Mouse (Mus musculus): Measurements from ENCODE around the gene Rtn1.
"Not testable (repeated sequence)": the region's sequence is repeated elsewhere in the genome, so short reads cannot be mapped to it uniquely, and the experiment has no call there.

The Rtn1 gene

DNA sequence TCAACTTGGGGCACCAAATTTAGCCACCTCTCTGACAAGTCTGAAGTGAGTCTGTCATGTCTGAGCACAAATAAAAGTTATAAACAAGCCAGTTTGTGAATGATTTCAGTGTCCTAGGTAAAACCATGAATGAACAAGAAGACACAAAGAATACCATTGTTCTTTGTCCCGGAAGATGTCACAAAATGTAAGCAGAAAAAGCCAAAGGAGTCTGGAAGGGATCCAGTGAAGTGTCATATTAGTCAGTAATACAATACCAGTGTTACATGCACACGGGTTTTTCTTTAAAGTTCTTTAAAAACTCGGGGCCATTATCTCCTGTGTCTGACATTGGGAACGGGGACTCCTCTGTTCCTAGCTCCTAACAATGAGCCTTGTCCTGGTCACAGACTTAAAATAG is 85.1 kb downstream of the Rtn1 start:
- DNase-seq: no peak

DNA sequence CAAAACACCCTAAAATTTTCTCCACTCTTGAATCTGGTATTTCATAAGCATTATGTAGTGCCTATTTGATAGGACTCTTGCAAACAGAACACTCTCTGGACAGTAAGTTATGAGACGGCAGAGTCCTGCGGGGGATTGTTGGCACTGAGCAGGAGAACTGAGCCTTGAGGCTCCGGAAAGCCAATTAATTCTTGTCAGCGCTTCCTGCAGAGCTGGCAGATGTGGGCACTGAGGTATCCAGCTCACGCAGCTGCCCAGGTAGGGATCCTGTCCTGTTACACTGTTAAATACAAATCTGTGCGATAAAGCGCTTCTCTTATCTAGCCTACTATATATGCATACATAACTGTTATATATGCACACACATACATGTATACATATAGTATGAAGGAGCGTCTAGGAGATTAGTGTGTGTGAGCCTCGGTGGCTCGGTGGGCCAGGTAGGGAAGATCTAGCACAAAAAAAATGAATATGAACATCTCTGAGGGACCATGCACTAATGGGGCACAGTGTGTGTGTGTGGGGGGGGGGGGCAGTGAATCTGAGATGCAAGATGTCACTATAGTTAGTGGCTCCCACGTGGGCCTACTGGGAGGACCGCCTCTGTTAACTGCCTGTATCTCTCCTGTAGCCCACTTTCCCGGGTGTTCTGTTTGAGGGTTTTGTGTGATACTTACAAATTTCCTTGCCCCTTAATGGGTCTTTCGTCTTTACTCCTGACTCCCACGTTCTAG is 93.0 kb downstream of the Rtn1 start:
- no peak for DNase-seq

DNA sequence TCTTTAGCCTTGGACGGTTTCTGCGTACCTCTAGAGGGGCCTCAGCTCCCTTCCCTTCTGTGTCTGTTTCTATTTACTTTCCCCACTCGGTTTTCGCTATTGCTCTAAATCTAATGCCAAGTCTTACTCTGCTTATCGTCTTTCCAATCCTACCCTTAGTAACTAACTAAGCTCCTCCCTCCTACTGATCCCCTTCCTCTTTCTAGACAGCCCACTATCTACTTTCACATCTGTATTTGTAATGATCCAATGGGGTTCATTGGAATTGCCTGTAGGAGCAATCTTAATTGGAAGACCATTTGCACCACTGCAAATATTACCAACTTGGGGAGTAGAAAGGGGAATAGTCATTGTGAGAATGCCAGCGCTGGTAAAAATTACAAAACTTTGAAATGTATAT is 98.0 kb downstream of the Rtn1 start:
- DNase-seq: no peak

DNA sequence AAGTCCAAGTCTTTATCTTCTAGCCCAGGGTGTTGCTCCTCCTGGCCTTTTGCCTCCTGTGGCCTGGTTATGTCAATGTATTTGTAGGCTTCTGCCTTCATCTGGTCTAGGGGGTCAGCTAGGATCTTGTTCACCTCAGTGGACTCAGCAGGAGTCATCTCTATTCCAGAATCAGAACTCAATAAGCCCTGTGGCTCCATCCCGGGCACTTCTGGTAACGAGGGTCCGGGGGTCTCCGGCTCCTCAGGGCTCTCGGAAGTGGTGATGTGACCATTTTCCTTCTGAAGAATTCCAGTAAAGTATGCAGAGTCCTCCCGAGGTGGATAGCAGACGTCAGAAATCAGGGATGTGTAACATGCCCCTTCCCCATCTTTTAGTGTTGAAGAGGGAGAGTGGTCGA is 100.3 kb downstream of the Rtn1 start:
- no peak for DNase-seq

DNA sequence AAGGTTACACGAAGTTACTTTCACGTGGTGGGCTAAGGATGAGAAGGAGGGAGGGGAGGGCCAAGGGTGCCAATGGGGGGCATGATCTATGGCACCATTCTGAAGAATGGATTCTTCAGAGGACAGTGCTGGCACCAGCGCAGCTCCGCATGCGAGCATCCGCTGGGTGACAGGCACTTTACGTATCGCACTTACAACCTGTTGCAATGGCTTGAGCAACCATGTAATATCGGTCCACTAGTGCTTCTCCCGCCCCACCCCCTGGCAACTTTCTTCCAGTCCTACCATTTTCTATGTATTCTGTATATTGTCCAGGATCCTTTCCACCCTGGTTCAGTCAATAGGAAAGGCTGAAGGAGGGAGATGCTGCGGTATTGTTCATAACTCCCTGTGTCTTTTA is 102.6 kb downstream of the Rtn1 start:
- DNase-seq: no peak

DNA sequence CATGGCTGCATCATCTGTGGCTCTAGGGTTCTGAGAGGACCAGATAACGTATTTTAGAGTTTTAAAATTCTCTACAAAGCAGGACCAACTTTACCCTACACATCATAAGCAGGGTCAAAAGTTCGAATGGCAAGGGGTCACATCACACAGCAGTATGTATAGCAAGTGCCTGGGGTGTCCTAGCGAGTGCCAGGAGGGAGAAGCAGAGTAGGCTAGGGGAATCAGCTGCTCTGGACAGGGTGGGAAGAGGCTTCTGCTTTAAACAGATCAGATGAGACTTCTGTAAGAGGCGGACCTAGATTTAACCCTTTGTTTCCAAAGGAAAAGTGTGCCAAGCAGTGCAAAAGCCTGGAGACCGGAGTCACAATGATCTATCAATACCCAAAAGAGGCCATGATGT is 103.4 kb downstream of the Rtn1 start:
- DNase-seq: no peak

DNA sequence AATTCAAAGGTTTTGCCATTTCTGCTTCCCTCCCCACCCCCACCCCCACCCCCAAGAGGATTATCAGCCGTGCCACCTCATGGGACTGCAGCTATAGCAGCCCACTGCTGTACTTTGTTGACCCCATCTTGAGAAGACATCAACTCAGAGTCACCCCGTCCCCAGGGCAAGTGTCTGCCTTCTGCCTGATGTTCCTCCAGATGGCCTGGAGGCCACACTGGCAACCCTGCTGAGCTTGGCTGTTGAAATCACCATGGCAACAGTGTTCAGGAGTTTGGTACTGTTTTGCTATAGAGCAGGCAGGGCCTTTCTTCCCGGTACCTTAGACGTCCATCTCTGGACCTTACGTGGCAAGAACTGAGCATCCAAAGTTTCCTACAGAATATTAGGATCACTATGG is 103.9 kb downstream of the Rtn1 start:
- DNase-seq: no peak

DNA sequence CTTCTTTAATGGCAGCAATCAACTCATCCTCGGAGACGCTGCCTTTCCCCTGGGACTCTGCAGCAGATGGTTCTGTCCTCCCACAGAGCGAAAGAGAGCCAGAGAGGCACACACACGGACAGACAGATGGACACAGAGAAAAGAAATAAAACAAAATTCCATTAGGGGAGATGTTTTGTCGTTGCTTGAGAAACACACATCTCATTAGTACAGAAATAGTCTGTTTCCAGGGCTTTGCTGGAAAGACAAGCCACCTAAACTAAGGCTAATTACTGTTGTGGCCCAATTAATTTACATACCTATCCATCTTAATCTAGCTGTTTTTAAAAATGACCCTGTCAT is 104.5 kb downstream of the Rtn1 start:
- no peak for DNase-seq

DNA sequence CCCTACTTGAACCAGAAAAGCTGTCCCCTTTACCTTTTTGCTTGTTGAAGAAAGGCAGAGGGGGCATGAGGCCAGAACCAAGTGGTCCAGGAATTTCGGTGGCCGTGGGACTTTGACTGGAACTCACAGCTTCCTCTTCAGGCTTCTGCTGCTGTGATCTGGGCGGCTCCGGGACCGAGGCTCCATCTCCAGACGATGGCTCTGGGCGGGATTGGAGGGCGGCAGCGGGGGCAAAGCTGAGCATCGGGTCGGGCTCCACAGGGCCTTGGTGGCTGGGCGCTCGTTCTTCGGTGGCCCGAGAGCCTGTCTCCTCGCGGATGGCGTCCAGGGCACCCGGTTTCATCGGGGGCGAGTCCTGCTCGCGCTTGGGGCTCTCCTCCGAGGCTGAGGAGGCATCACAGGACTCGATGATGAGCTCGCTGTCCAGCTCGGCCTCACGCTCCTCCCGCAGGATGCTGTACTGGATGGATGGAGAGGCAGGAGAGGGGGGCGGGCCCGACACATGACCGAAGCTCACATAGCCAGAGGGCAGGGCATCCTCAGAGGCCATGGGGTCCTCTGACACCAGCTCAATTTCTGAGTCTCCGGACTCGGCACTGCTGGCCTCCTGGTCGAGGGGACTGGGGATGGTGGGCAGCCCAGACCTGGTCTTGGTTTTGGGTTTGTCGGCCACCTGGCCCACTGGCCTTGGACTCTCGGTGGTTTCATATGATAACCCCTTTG is 105.1 kb downstream of the Rtn1 start:
- no peak for DNase-seq

DNA sequence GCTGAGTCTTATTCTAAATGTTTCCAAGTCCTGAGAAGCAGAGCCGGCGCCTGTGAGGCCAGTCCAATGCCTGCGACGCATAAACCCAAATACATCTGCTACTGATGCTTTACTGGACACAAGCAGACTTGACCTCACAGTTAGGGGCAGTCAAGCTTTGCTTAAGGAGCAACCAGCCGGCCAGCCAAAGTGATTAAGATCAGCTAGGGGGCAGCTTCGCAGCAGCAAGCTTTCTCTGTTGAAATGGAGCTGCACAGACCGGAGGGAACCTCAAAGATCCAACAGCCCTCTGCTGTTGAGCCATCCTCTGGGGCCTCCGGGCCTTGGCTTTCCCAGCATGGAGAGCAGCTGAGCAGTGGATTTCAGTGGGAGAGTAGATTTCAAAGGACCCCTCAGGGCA is 107.4 kb downstream of the Rtn1 start:
- no peak for DNase-seq

DNA sequence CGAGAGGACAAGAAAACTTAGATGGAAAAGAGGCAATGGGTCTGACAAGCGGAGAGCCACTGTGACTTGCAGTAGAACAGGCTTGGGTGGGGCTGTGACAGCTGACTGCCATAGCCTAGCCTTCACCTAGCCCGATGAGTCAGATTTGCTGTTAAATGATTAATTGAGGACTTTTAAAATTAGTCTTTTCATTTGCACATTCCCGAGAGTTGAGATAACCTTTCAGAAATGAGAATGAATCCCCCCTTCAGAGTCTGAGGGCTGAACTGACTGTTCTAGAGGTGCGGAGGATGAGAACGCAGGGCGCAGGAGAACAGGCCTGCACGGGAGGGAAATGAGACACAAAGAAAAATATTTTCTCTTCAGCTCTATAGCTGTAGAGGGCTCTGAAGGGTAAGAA is 107.9 kb downstream of the Rtn1 start:
- no peak for DNase-seq

DNA sequence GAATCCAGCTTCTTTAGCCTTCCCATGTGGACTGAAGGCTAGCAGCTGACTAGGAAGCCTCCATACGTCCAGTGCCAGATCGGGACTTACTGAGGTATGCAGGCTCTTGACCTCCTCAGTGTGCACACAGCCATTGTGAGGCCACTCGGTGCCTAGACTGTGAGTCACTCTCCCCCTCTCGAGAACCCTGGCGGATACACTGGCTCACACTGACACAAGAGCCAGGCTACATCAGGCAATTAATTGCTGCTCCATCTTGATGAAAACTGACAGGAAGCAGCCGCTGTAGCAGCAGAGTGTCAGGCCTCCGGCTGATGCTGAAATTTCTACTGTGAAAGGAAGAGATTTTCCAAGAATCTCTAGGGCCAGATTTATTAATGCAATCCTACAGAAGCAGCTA is 110.6 kb downstream of the Rtn1 start:
- DNase-seq: no peak

DNA sequence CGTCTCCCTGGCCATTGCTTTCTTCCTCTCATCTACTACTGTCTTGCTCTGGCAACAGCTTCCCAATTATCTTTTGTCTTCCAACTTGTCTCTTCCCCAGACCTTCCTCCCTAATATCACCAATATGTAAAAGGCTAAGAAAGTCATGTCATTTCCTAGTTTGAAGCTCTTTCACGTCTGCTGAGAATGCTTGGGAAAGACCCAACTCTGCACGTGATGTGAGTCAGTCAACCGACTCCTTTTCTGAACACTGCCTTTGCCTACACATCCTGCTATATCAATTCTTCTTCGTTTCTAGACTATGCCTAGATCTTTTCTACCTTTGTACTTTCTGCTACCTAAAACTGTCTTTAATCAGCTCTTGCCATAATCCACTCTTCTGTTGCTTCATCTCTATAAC is 112.3 kb downstream of the Rtn1 start:
- DNase-seq: no peak

DNA sequence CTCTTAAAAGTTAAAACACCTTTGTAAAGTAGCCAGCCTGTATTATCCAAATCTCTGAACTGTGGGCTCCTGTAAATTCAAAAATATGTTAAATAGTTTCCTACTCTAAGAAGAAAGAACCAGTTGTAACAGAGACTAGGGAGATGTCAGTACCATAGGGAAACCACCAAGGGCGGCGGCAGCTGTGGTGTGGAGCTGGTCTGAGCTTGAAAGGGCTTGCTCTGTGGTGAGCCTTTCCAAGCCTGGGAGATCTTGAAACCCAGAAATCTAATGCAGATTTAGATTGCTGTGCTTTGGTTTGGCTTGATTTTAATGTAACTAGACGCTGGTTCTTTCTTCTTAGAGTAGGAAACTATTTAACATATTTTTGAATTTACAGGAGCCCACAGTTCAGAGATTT is 115.7 kb downstream of the Rtn1 start:
- DNase-seq: not testable (repeated sequence)

DNA sequence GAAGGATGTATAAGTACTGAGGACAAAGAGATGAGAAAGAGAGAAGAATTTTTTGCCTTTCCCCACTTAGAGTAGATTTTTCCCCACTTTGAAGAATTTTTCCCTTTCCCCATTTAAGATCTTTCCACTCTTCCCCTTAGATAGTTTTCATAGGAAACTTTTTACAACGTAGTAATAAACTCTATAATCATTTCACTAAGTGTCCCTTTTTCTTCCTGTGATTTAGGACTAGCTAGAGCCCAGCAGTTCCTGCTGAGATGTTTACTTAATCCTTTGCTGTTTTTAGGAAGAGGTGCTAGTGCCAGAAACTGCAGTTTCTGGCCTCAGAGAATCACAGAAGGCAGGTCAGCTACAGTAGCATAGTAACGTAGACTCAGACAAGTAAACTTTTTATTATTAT is 116.3 kb downstream of the Rtn1 start:
- no peak for DNase-seq

DNA sequence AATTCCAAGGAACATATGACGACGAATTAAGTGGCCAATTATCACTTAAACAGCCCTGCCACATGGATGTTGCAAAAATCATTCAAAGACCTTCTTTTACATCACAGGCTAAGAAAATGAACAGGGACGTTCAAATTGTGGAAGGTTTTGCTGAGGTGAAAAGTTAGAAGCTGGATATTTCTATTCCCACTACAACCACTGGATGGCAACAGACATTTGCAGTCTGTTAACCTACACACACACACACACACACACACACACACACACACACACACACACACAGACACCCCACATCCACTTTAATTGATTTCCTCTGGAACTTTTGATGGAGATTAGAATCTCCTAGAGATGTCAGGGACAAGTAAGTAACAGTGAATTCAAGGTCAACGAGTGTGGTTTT is 117.6 kb downstream of the Rtn1 start:
- DNase-seq: no peak

DNA sequence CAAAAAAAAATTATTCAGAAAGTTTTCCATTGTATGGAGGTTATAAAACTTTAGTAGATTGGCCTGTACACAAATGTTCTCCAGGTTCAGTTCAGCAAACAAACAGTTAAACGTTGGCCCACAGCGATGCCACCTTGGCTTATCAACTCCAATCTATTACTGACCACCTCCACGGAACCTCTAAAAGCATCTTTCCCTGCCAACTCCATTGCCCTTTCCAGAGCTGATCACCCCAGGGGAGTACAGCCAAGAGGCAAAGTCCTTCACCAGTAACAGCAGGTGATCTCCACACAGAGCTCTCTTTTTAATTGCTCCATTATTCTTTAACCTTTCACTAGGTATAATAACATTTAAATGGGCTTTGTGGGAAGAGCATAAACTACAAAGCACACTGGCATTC is 120.6 kb downstream of the Rtn1 start:
- DNase-seq: no peak

DNA sequence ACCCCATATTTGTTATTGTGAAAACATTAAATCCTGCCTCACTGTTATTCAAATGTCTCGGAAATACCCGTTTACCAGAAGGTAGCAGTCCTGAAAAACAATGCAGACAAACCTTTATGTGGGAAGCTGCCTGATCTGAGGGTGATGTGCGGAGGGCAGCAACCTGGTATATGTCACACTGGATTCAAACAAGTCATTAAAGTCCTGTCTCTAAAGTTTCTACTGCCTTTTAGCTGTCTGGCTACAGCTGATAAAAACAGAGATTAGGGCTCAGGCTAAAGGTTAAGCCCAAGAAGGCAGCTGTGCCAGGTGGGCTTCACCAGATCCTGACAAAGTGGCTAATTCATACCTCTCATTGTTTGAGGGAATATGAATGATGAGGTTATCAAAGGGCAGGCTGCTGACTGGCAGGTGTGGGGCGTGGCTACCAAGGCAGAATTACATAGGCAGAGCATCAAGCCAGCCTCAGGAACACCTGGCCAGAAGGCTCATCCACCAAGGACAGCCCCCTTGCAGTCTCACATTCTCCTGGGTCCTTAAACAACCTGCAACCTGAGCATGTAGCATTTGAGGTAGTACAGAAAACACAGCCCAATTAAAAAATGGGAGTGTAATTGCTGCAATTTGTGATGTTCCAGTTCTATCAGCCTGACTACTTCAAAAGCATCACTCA is 121.4 kb downstream of the Rtn1 start:
- DNase-seq: no peak

DNA sequence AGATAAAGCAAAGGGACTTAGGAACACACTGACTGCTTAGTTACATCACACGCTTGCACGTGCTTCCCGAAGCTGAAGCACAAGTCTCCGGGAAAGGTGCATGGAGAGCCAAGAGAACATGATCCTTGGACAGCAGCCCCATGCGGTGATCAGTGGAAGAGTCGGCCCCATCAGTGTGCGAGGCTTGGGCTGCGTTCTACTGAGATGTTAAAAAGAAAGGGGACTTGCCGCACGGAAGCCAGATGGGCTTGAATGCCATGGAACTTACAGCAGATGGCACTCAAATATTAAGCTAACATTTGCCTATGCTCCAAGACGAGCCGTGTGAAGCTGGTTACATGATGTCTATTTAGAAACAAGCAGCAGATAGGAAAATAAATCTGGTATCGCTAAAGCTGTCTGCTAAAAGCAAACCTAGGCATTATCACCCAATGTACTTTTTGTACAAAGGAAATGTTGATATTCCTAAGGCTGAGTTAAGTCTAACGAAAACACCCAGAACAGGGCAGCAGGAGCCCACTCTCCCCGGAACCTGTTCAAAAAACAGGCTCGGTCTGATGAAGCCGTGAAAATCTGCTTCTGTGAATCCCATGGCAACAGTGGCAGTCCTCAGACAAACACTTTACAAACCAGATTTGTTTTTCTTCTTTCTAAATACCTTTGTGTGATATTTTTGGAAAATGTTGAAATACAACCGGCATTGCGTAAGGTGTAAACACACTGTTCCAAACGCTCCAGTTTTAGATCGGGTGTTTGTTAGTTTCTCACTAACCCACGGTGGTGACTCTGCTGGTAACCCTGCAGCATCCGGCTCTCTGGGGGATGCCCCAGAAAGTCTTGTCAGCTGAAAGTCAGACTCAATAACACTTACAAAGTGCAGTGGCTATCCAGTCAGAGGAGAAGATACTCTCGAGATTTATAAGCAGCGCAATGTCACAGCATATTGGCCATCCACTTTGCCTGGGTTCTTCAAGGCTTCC is 123.2 kb downstream of the Rtn1 start:
- no peak for DNase-seq

DNA sequence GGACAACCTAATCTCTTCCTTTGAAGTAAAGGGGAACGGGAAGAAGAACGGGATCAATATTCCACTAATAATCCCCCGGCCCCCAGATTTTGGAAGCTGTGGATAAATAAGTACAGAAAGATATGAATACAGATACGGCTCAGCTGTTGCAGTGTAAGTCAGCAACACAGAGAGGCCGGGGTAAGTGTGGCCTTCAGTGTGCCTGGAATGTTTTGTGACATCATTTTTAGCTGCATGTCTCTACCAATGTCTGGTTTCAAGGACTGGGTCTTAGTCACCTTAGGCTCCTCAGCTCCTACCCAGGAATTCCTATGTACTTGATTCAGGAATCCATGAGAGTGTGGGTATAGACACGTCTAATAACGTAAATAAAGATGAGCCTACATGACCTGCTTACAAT is 124.3 kb downstream of the Rtn1 start:
- DNase-seq: no peak

DNA sequence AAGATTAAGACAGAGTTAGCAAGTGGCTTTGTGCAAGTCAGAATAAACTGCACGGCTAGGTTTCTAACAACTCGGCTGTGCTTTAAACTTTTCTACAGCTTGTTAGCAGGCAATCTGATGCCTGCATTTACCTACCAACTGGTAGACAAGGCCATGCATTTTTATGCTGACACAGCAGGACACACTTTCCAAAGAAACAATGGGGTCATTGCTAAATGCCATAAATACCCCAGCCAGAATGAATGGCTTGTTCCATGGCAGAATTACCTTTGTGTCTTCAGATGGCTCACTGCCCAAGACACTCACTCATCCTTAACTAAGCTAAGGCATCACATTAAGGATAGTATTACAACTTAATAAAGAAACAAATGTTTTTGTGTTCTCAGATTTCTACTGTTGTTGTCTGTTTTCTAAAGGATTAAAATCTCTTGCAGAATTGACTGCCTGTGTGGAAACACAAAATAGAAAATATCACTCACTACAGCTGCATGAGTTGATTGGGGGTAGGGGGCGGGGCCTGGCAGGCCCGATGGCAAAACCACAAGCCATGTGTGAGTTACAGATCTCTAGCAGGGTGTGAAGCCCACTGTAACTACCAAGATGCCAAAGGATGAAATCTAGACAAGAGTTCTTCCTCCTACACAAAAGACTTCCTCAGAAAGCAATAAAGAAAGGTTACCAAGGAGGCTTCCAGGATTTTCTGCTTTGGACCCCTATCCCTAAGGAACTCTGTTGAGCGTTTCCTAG is 129.6 kb downstream of the Rtn1 start:
- DNase-seq: no peak

DNA sequence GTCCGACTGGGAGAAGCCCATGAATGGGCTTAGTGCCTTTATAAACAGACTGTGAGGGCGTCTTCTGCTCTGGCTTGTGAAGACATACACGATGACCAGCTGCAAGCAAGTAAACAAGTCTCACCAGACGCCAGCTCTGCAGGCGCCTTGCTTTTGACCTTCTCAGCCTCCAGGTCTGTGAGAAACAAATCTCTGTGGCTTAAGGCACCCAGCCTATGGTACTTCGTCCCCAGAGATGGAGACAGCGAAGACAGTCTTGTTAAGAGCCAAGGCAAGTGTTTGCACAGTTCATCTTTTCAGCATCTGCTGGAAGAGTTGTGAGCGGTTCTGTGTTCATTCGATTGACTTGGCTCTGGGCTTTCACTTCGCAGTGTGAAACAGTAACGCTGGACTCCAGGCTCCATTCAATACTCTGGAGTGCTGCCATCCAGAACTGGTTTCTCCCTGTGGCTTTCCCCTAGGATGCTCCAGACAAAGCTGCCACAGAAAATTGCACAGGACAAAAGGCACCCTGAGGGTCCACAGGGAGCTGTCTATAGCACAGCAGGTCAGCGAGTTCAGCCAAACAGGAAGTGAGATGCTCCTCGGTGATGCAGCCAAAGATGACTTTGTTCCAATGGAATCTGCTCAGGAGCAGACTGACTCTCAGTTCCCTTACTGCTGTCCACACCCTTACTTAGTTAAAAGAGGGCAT is 135.0 kb downstream of the Rtn1 start:
- no peak for DNase-seq

Measured in thymus, adult 18-20 months (tissue).